Mouse (Mus musculus) liver, embryonic 15.5 days (tissue): Measurements from ENCODE around the gene Ccnk. TPM values are rescaled to one million over a fixed set of nuclear protein-coding genes. Genes with fewer than 3 reads are reported as not detected.

ENCODE experiments used
- ATAC-seq: fragments of 200-750 bp; cut with Nextera tagmentation; 2 replicates; pipeline ENCODE4 v1.8.0; 2017; ENCODE audit warnings: moderate number of reproducible peaks, mild to moderate bottlenecking, moderate library complexity; ENCODE audit not compliant: insufficient read depth
- H3K27ac ChIP-seq: fragments of 300-500 bp; sonication (generic); replicated peaks from 2 replicates; pipeline ENCODE4 v1.5.1; 2015; ENCODE audit warnings: mild to moderate bottlenecking, inconsistent platforms
- H3K27me3 ChIP-seq: fragments of 300-500 bp; sonication (generic); 2 replicates; pipeline ENCODE4 v1.6.1; 2015; ENCODE audit warnings: mild to moderate bottlenecking, inconsistent platforms
- H3K36me3 ChIP-seq: fragments of 300-500 bp; sonication (generic); replicated peaks from 2 replicates; pipeline ENCODE4 v1.6.1; 2015; ENCODE audit warnings: moderate library complexity, mild to moderate bottlenecking, inconsistent platforms
- H3K4me1 ChIP-seq: fragments of 300-500 bp; sonication (generic); replicated peaks from 2 replicates; pipeline ENCODE4 v1.6.1; 2015; ENCODE audit warnings: inconsistent platforms
- H3K4me2 ChIP-seq: fragments of 300-500 bp; sonication (generic); 2 replicates; pipeline ENCODE4 v1.6.1; 2015; ENCODE audit warnings: moderate library complexity, mild to moderate bottlenecking, inconsistent platforms
- H3K4me3 ChIP-seq: fragments of 300-500 bp; sonication (generic); replicated peaks from 2 replicates; pipeline ENCODE4 v1.5.1; 2015; ENCODE audit warnings: mild to moderate bottlenecking, inconsistent platforms
- H3K9ac ChIP-seq: fragments of 300-500 bp; sonication (generic); 2 replicates; pipeline ENCODE4 v1.6.1; 2015; ENCODE audit warnings: moderate library complexity, mild to moderate bottlenecking, inconsistent platforms
- H3K9me3 ChIP-seq: fragments of 300-500 bp; sonication (generic); replicated peaks from 2 replicates; pipeline ENCODE4 v1.6.1; 2016; ENCODE audit warnings: inconsistent platforms
- WGBS: fragments of 180-500 bp; shearing (Covaris S2); methylation state at CpG from one replicate; pipeline ENCODE4 v1.1.7; 2015; ENCODE audit warnings: mixed read lengths; ENCODE audit not compliant: insufficient replicate concordance; 5-methylcytosine and 5-hydroxymethylcytosine counted together
- polyA plus RNA-seq: library from polyadenylated mRNA; unstranded; fragments of >200 nt; fragmentation: Nextera tagmentation; extraction: Ambion mirVana; gene quantifications from 2 replicates; pipeline ENCODE4 v1.2.1, GENCODE M21; 2015

Gene Ccnk
- polyA plus RNA-seq, 1 experiment from 2014 or later: 1.7 TPM

- H3K9ac ChIP-seq: no peak overlapping the region
- no peak overlapping the region for H3K4me3 ChIP-seq
- H3K9me3 ChIP-seq: no peaks in the 10 kb centered on the region
- H3K27ac ChIP-seq: no peak overlapping the region
- H3K4me1 ChIP-seq: 0 out of 2 replicates have a peak, but pooled peaks cover 7% of the 10 kb centered on the region
- WGBS: 69% methylated on average over 13 of the region's 13 CpGs
- no peak overlapping the region for H3K4me2 ChIP-seq
- no peaks in the 10 kb centered on the region for H3K27me3 ChIP-seq
- no peak for ATAC-seq
- H3K36me3 ChIP-seq: no peaks in the 10 kb centered on the region
Measured at GRCm38 (mm10) chr12:108226216-108226615, 46.8 kb downstream of the Ccnk start.

GRCm38 (mm10) chr12:108226941-108227340 is 47.6 kb downstream of the Ccnk start:
- H3K36me3 ChIP-seq: no peaks in the 10 kb centered on the region
- no peaks in the 10 kb centered on the region for H3K27me3 ChIP-seq
- H3K9ac ChIP-seq: no peak overlapping the region
- no peak overlapping the region for H3K27ac ChIP-seq
- H3K4me3 ChIP-seq: no peak overlapping the region
- no peak for ATAC-seq
- H3K4me2 ChIP-seq: no peak overlapping the region
- H3K9me3 ChIP-seq: no peaks in the 10 kb centered on the region
- WGBS: 58% methylated on average over 12 of the region's 12 CpGs
- 0 out of 2 replicates have a peak, but pooled peaks cover 9% of the 10 kb centered on the region for H3K4me1 ChIP-seq

GRCm38 (mm10) chr12:108227527-108227926 is 48.1 kb downstream of the Ccnk start:
- H3K9ac ChIP-seq: no peak overlapping the region
- H3K4me1 ChIP-seq: 0 out of 2 replicates have a peak, but pooled peaks cover 9% of the 10 kb centered on the region
- no peak overlapping the region for H3K4me2 ChIP-seq
- no peaks in the 10 kb centered on the region for H3K9me3 ChIP-seq
- H3K36me3 ChIP-seq: no peaks in the 10 kb centered on the region
- 72% methylated on average over 16 of the region's 16 CpGs for WGBS
- H3K27ac ChIP-seq: no peak overlapping the region
- no peak overlapping the region for H3K4me3 ChIP-seq
- H3K27me3 ChIP-seq: no peaks in the 10 kb centered on the region
- no peak for ATAC-seq

GRCm38 (mm10) chr12:108230077-108230476 is 50.7 kb downstream of the Ccnk start:
- H3K27me3 ChIP-seq: no peaks in the 10 kb centered on the region
- H3K27ac ChIP-seq: no peak overlapping the region
- WGBS: 65% methylated on average over 12 of the region's 12 CpGs
- H3K4me1 ChIP-seq: peaks cover 17% of the 10 kb centered on the region
- H3K4me2 ChIP-seq: no peak overlapping the region
- no peak for ATAC-seq
- no peak overlapping the region for H3K4me3 ChIP-seq
- H3K36me3 ChIP-seq: no peaks in the 10 kb centered on the region
- H3K9me3 ChIP-seq: no peaks in the 10 kb centered on the region
- no peak overlapping the region for H3K9ac ChIP-seq

- no peak overlapping the region for H3K9ac ChIP-seq
- H3K36me3 ChIP-seq: no peaks in the 10 kb centered on the region
- no peak overlapping the region for H3K4me3 ChIP-seq
- H3K4me2 ChIP-seq: no peak overlapping the region
- no peaks in the 10 kb centered on the region for H3K27me3 ChIP-seq
- no peak for ATAC-seq
- H3K9me3 ChIP-seq: no peaks in the 10 kb centered on the region
- no peak overlapping the region for H3K27ac ChIP-seq
- peaks cover 19% of the 10 kb centered on the region for H3K4me1 ChIP-seq
- WGBS: 52% methylated on average over 18 of the region's 18 CpGs
Measured at GRCm38 (mm10) chr12:108230821-108231794, 51.7 kb downstream of the Ccnk start.

GRCm38 (mm10) chr12:108231901-108232300 is 52.5 kb downstream of the Ccnk start:
- H3K4me1 ChIP-seq: peaks cover 23% of the 10 kb centered on the region
- H3K27ac ChIP-seq: no peak overlapping the region
- no peak for ATAC-seq
- H3K9me3 ChIP-seq: no peaks in the 10 kb centered on the region
- no peak overlapping the region for H3K4me2 ChIP-seq
- no peaks in the 10 kb centered on the region for H3K36me3 ChIP-seq
- H3K9ac ChIP-seq: no peak overlapping the region
- no peak overlapping the region for H3K4me3 ChIP-seq
- H3K27me3 ChIP-seq: no peaks in the 10 kb centered on the region
- 67% methylated on average over 9 of the region's 9 CpGs for WGBS

- Histone ChIP-seq H3K4me1 (peaks cover 34% of the 10 kb centered on the region), H3K4me2 (no peak overlapping the region), H3K4me3 (no peak overlapping the region), H3K36me3 (no peaks in the 10 kb centered on the region), H3K9ac (no peak overlapping the region), H3K27ac (no peak overlapping the region), H3K9me3 (no peaks in the 10 kb centered on the region), H3K27me3 (no peaks in the 10 kb centered on the region)
- 63% methylated on average over 6 of the region's 6 CpGs for WGBS
- ATAC-seq: no peak
Measured at GRCm38 (mm10) chr12:108233736-108234135, 54.4 kb downstream of the Ccnk start.

- Histone ChIP-seq H3K9me3 (no peaks in the 10 kb centered on the region), H3K4me3 (no peak overlapping the region), H3K36me3 (no peaks in the 10 kb centered on the region), H3K9ac (no peak overlapping the region), H3K4me2 (no peak overlapping the region), H3K27me3 (no peaks in the 10 kb centered on the region), H3K4me1 (peaks cover 38% of the 10 kb centered on the region), H3K27ac (no peak overlapping the region)
- 67% methylated on average over 14 of the region's 14 CpGs for WGBS
- ATAC-seq: no peak
Measured at GRCm38 (mm10) chr12:108234832-108235602, 55.6 kb downstream of the Ccnk start.

- Histone ChIP-seq H3K9me3 (no peaks in the 10 kb centered on the region), H3K27ac (no peak overlapping the region), H3K4me2 (no peak overlapping the region), H3K4me3 (no peak overlapping the region), H3K36me3 (no peaks in the 10 kb centered on the region), H3K27me3 (no peaks in the 10 kb centered on the region), H3K4me1 (peaks cover 40% of the 10 kb centered on the region), H3K9ac (no peak overlapping the region)
- no peak for ATAC-seq
- 74% methylated on average over 17 of the region's 18 CpGs for WGBS
Measured at GRCm38 (mm10) chr12:108235976-108236555, 56.7 kb downstream of the Ccnk start.

- ATAC-seq: no peak
- no peak overlapping the region for H3K27ac ChIP-seq
- H3K4me1 ChIP-seq: peaks cover 45% of the 10 kb centered on the region
- no peak overlapping the region for H3K4me3 ChIP-seq
- H3K9me3 ChIP-seq: no peaks in the 10 kb centered on the region
- H3K4me2 ChIP-seq: no peak overlapping the region
- no peak overlapping the region for H3K9ac ChIP-seq
- 54% methylated on average over 6 of the region's 6 CpGs for WGBS
- H3K36me3 ChIP-seq: no peaks in the 10 kb centered on the region
- H3K27me3 ChIP-seq: no peaks in the 10 kb centered on the region
Measured at GRCm38 (mm10) chr12:108237300-108238006, 58.1 kb downstream of the Ccnk start.
